Mouse (Mus musculus): ENCODE measurements around the gene Nlrc4. TPM values are rescaled to one million over a fixed set of nuclear protein-coding genes. Genes with fewer than 3 reads are reported as not detected.

Nlrc4 gene
- total and polyA plus RNA-seq, 2 experiments from 2014 or later = 0.22 TPM; not detected in 1

GRCm38 (mm10) chr17:74376916-74377315 lies 82.0 kb downstream of the Nlrc4 start:
- 87% methylated on average over 1 of the region's 1 CpGs for WGBS

More at GRCm38 (mm10) chr17:74376916-74377315, 82.0 kb downstream of the Nlrc4 start:
- TF ChIP-seq CTCF (IDR thresholded peaks at IDR 0.05; ENCODE audit: low read depth) (no peak), EP300 (IDR thresholded peaks at IDR 0.05; ENCODE audit: low read depth) (no peak)
- H3K4me2 ChIP-seq (ENCODE audit: low read depth, low read length) = no peak overlapping the region
- H3K4me3 ChIP-seq (ENCODE audit: low read depth, low read length) = no peak overlapping the region
- no peak overlapping the region for H3K9ac ChIP-seq (replicated peaks; ENCODE audit: low read depth, low read length)
- H3K27ac ChIP-seq (ENCODE audit: low read depth) = no peak overlapping the region
- no peaks in the 10 kb centered on the region for H3K27me3 ChIP-seq (ENCODE audit: control insufficient read depth, insufficient read depth, low read length)
- H3K36me3 ChIP-seq (replicated peaks; ENCODE audit: control insufficient read depth, insufficient read depth, low read length) = peaks cover 73% of the 10 kb centered on the region
- H3K4me1 ChIP-seq (ENCODE audit: control insufficient read depth, insufficient read depth) = no peaks in the 10 kb centered on the region
- DNase-seq (ENCODE audit: low spot score) (no peak), ATAC-seq (ENCODE audit: insufficient read depth, low read depth) (no peak)
- H3K9me3 ChIP-seq (replicated peaks; ENCODE audit: control insufficient read depth, low read length) = no peaks in the 10 kb centered on the region

Other genes with a start within 250 kb of the Nlrc4 start
- gene Memo1, start 163.6 kb downstream of the Nlrc4 start, total RNA-seq (2014; rRNA removed; ENCODE audit: low replicate concordance) = 30.2 and 128 TPM in 2 replicates
- 67.5 and 68.8 TPM in 2 replicates for gene Memo1, start 163.6 kb downstream of the Nlrc4 start, polyA plus RNA-seq (2015; fragmentation: Nextera tagmentation; extraction: Ambion mirVana)
- 65.6 and 96.7 TPM in 2 replicates for gene Dpy30, start 135.2 kb downstream of the Nlrc4 start, total RNA-seq (2014; rRNA removed; ENCODE audit: low replicate concordance)
- 209 and 213 TPM in 2 replicates for gene Dpy30, start 135.2 kb downstream of the Nlrc4 start, polyA plus RNA-seq (2015; fragmentation: Nextera tagmentation; extraction: Ambion mirVana)
- gene Spast, start 120.2 kb downstream of the Nlrc4 start, total RNA-seq (2014; rRNA removed; ENCODE audit: low replicate concordance) = 27.0 and 29.9 TPM in 2 replicates
- 10.3 and 10.5 TPM in 2 replicates for gene Spast, start 120.2 kb downstream of the Nlrc4 start, polyA plus RNA-seq (2015; fragmentation: Nextera tagmentation; extraction: Ambion mirVana)
- 18.4 and 27.7 TPM in 2 replicates for gene Slc30a6, start 63.5 kb downstream of the Nlrc4 start, total RNA-seq (2014; rRNA removed; ENCODE audit: low replicate concordance)
- gene Slc30a6, start 63.5 kb downstream of the Nlrc4 start, polyA plus RNA-seq (2015; fragmentation: Nextera tagmentation; extraction: Ambion mirVana) = 19.9 and 20.4 TPM in 2 replicates
- 51.2 and 60.0 TPM in 2 replicates for gene Yipf4, start 30.4 kb upstream of the Nlrc4 start, total RNA-seq (2014; rRNA removed; ENCODE audit: low replicate concordance)
- gene Yipf4, start 30.4 kb upstream of the Nlrc4 start, polyA plus RNA-seq (2015; fragmentation: Nextera tagmentation; extraction: Ambion mirVana) = 69.1 and 79.6 TPM in 2 replicates
- gene Birc6, start 69.2 kb upstream of the Nlrc4 start, total RNA-seq (2014; rRNA removed; ENCODE audit: low replicate concordance) = 101 and 147 TPM in 2 replicates
- 63.5 and 67.7 TPM in 2 replicates for gene Birc6, start 69.2 kb upstream of the Nlrc4 start, polyA plus RNA-seq (2015; fragmentation: Nextera tagmentation; extraction: Ambion mirVana)

Data from heart, postnatal 0 days (tissue).